Mouse (Mus musculus) embryo, embryonic 11.5 days (tissue): Measurements from ENCODE around the gene Ptpn1.

Experiments
- DNase-seq: peaks from one replicate; pipeline ENCODE4 v3.0.0-alpha.2; 2012; ENCODE audit warnings: low read depth, low spot score

Ptpn1 gene

DNA sequence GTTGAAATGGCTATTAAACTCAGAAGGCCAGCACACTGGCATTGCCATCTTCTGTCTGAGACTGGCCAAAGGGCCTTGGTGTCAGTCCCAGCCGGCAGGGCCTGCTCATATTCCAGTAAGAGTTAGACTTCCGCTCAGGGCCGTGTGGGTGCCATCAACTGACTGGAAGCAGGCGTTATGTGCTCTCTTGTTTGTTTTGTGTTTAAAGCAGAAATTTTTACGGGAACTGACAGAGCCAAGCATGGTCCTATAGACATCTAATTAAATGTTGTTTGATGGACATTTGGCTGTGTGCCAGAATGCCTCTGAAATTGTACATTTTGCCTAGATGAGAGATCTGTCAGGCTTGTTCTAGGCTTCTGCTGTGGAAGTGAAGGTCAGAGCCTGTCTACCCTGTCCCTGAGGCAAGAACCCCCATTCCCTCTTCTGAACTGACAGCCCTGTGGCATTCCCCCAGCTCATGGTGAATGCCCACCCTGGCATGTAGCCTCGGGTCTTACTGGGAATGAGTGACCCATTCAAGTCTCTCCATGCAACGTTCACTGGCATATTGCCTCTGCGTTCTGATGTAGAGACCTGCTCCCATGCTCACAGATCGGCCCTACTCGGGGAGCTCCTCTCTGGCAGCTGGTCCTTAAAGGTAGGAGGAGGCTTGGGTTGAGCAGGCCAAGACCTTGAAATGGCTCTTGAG is 38.1 kb downstream of the Ptpn1 start:
- no peak for DNase-seq

DNA sequence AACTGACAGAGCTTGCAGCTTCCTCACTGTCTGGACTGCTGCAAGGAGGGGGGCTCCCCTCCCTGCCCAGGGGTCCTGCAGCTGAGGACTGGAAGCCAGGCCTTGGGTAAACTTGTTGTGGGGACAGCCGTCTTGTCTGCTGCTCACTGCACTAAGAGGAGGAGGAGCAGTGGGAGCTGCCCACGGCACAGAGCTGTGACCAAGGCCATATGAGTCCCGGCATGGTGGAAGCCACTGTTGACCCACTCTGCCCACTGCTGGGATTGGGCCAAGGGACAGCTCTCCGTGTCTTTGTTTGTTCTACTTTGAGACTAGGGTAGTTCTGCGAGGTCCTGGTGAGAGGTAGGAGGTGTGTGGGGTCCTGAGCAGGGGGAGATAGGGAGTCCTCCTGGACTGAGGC is 40.3 kb downstream of the Ptpn1 start:
- no peak for DNase-seq

DNA sequence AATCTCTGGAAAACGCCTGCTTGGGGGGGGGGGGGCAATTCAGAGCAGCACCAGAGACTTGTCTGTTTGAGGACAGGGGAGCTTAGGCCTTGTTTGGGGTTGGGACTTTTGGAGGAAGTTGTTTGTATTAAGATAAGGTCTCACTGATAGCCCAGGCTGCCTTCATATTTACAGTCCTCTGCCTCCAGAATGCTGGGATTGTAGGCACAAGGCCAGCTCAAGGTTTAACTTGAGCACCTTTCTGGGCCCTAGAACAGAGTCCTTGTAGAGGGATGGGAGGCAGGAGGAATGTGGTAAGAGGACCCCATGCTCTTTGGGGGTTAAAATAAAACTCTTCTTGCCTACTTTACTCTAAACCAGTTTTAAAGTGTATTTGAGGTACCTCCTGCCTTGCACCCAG is 41.0 kb downstream of the Ptpn1 start:
- no peak for DNase-seq

- DNase-seq: no peak
These were observed 43.9 kb downstream of the Ptpn1 start for GRCm38 (mm10) chr2:167975746-167976145.

- no peak for DNase-seq
These were observed 46.4 kb downstream of the Ptpn1 start for GRCm38 (mm10) chr2:167978271-167978670.

- no peak for DNase-seq
These were observed 48.5 kb downstream of the Ptpn1 start for GRCm38 (mm10) chr2:167980391-167980790.

DNA sequence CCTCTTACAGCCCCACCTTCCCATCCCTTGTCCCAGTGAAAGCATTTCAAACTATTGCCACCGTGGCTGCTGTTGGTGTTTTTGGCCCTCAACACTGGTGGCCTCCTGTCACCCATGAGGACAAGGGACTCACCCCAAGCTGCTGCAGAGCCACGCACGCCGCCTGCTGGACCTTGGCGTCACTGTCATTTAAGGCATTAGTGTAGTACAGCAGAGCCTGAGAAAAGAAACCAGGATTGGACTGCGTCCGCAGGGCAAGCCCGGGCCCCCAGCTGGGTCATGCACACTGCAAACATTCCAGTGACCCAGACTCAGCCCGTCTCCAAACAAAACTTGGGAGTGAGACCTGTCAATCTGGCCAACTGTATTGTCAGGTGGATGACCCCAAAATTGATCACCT is 50.8 kb downstream of the Ptpn1 start:
- no peak for DNase-seq

DNA sequence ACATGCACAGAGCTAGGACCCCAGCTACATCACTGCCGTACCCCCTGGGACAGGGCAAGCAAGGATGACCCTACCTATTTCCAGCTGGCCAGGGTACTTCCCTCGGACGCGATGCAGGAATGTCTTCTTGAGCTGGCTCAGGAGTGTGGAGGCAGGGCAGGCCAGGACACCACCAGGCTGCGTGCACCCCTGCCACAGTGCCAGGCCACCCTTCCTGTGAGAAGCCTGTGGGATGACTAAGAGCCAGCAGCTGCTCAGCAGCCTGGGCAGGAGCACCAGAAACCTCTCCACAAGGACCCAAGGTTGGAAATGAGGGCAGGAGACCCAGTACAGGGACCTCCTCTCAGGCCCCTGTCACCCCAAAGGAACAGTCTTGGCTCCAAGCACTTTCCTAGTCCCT is 52.5 kb downstream of the Ptpn1 start:
- DNase-seq: no peak

GRCm38 (mm10) chr2:167984946-167985345 is 53.1 kb downstream of the Ptpn1 start:
- no peak for DNase-seq

- DNase-seq: no peak
These were observed 54.9 kb downstream of the Ptpn1 start for GRCm38 (mm10) chr2:167986762-167987161.

GRCm38 (mm10) chr2:167987640-167988039 is 55.8 kb downstream of the Ptpn1 start:
- DNase-seq: no peak

GRCm38 (mm10) chr2:167989310-167989709 is 57.5 kb downstream of the Ptpn1 start:
- no peak for DNase-seq

DNA sequence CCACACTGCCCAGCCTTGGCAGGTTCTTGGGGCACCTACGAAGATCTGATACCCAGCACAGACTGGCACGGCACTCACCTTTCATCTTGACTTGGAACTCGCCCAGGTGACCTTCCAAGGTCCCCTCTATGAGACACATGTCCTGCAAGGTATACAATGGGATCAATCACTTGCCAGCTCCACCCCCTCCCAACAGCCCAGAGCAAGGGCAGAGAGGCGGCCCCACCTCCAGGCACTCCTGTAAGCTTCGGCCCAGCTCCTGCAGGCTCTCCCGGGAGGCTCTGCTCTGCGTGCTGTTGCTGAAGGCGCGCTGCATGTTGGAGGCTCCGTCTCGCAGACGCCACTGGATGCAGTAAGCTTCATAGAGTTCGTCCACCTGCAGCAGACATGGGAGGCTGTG is 61.4 kb downstream of the Ptpn1 start:
- no peak for DNase-seq

GRCm38 (mm10) chr2:167995870-167996635 is 64.2 kb downstream of the Ptpn1 start:
- DNase-seq: no peak

DNA sequence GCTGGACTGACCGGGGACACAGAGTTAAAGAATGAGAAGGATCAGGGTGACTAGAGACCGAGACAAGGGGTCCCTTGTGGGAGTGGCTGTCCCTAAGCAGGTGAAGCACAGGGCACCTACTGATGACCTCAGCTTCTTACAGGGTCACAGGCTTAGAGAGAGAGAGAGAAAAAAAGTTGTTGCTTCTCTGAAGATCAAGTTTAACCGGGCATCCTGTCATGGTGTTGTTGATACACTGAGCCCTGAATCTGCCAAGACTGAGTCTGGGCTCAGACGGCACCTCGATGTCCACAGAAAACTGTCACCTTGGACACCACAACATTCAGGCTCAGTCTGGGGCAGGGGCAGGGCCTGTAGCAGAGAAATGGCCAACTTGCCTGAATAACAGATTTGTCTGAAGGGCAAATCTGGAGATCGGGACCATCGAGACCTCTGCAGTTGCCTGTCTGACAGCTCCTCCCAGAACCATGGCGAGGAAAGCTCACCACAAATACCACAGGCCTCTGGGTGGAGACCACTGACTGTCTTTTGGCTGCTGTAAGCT is 64.9 kb downstream of the Ptpn1 start:
- DNase-seq: no peak

DNA sequence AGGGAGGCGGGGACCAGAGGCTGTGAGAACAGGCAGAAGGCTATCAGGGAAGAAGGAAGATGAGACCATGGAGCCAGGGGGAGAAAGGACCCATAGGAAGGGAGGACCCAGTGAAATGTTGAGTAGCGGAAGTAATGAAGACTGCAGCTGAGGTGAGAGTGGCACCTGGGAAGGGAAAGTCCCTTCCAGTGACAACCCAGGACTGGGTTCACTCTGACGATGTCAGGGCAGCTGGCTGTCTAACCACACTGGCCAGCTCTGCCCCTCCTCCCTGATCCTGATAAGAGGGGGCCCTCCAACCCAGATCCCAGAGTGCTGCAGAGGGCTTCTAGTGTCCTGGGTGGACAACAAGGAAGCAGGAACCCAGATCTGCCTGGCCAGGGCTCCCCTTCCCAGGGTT is 65.7 kb downstream of the Ptpn1 start:
- no peak for DNase-seq

- no peak for DNase-seq
These were observed 67.4 kb downstream of the Ptpn1 start for GRCm38 (mm10) chr2:167999145-167999743.

DNA sequence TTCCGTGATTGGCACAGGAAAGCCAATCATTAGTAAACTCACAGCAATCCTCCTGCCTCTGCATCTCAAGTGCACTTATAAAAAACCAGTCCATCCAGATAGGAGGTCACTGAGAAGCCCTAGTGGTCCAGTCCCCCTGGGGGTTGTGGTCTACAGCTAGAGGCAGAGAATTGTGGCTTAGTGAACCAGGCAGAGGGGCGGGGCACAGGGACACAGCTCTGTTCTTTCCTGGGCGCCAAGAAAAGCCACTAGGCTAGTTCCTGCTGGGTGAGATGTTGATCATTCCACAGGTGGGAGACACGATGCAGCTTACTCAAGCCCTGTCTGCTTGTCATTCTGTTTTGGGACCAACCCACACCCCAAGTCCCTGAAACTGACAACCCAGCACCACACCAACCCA is 70.3 kb downstream of the Ptpn1 start:
- no peak for DNase-seq

DNA sequence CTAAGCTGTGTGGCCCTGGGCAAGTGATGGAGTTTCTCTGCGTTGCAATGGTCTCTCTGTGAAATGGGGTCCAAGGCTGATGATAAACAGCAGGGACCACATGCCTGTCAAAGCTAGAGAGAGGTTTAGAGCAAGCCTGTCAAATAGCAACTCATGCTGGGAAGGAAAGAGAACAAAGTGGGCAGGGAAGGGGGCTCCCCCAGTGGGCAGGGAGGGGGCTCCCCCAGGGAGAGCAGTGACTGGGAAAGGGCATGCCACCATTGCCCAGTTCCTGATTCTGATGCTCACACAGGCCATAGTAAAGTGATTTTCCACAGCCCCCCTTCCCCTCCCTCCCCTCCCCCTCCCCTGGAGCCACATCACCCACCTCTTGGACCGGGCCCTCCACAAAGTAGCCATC is 71.0 kb downstream of the Ptpn1 start:
- no peak for DNase-seq

DNA sequence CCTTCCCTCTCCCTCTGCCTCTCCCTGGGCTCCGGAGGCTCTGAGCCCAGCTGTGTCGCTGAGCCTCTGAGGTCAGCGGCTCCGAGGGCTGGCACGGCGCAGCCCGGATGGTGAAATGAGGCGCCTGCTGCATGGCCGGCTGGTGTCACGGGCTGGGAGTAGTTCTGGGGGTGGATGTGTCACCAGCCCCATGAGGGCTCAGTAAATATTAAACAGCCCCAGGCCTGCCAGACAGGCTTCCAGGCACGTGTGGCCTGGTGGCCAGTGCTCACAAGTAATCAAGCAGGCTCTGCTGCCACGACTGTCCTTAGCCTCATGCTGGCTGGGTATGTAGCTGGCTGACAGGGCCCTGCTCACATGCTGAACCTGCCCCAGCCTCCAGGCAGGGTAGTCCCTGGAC is 71.6 kb downstream of the Ptpn1 start:
- no peak for DNase-seq

DNA sequence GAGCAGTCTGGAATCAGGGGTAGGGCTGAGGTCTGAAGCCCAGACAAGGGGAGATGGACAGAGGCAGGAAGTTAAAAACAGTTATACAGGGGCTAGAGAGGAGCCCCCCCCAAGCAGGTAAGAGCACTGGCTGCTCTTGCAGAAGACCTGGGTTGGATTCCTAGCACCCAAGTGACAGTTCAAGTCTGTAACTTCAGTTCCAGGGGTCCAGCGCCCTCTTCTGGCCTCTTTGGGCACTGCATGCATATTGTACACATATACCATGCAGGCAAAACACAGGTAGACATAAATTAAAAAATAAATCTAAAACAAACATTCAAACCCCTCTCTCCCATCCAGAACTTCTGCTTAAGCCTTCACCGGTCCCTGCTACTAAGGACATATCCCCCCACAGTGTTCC is 72.5 kb downstream of the Ptpn1 start:
- DNase-seq: no peak

DNA sequence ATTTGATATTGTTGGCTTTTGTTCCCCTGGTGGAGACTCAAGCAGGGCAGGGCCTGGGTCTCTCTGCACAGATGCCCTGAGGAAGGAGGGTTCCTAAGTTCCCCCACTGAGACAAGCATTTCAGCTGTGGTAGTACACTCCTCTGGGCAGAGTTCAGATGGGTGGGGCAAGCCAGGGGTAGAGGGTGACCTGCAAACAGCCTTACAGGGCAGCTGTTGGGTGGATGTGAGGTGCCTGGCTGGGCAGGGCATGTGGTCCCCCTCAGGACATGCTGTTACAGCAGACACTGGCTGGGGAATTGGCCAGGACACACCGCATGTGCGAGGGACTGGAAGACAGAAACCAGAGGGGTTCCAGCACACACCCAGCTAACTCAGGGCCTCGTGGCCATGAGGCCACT is 73.1 kb downstream of the Ptpn1 start:
- DNase-seq: no peak

GRCm38 (mm10) chr2:168005616-168006015 is 73.8 kb downstream of the Ptpn1 start:
- no peak for DNase-seq
